Mouse (Mus musculus): ENCODE data around the gene Olfr462. TPM values are rescaled to one million over a fixed set of nuclear protein-coding genes. Genes with fewer than 3 reads are reported as not detected.

Gene Olfr462
- polyA plus RNA-seq (2012; rRNA removed): not detected in 2 replicates

DNA sequence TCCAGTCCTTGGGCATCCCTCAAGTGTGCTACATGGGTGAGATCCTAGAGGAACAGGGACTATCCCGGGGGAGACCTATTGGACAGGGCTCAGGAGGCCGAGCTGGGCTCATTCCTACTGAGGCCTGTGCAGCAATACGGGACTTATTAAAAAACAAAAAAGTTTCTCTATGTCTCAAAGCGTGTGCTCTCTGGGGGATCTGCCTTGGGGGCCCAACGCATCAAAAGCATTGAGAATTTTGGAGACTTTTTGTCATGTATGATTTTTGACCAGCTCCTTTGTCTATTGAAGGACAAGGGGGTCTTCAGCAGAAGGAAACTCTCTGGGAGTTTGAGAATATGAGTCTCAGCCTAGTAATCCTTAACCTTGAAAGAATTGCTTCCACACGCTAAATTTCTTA, at the start of gene Olfr462:
TSS of gene Olfr462 (minus strand) at position 101 of the 400 bp plus-strand sequence.
- DNase-seq: no peak
- H3K27me3 ChIP-seq (replicated peaks; ENCODE audit: control insufficient read depth, insufficient read depth, low read length): no peaks in the 10 kb centered on the region; the same call in 1 of the 2 replicates
- H3K36me3 ChIP-seq (ENCODE audit: control insufficient read depth, insufficient read depth, low read length): no peaks in the 10 kb centered on the region
- no peak within 1 kb of the TSS for H3K27ac ChIP-seq (ENCODE audit: insufficient read depth, low read depth, low read length)
- 92% methylated on average over 6 of the region's 6 CpGs for WGBS
- TF ChIP-seq POLR2A (IDR thresholded peaks at IDR 0.05; ENCODE audit: low read depth, low read length): no peak
- TF ChIP-seq CTCF (conservative IDR thresholded peaks at IDR 0.05; ENCODE audit: insufficient read depth, insufficient read length, low read depth, low read length): no peak
- H3K4me1 ChIP-seq (ENCODE audit: control insufficient read depth, insufficient read depth, low read length): no peaks in the 10 kb centered on the region
- H3K4me3 ChIP-seq (ENCODE audit: insufficient read depth, low read depth, low read length): no peak within 1 kb of the TSS

DNA sequence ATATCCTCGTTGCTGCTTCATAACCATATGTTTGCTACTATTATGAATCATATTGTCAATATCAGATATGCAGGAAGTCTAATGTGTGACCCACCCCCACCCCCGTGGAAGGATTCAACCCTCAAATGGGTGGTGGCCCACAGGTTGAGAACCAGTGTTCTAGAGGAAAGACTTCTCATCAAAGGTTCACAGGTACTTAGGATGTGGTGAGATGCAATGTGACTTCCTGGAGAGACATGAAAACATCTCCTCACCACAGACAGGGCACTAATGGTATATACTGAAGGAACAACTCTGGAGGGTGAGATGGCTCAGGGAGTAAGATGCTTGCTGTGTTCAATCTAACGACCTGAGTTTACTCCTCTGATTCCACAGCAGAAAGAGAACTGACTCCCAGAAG, 43.4 kb upstream of the Olfr462 start:
- Histone ChIP-seq H3K27me3 (replicated peaks; ENCODE audit: control insufficient read depth, insufficient read depth, low read length) (no peaks in the 10 kb centered on the region), H3K4me3 (ENCODE audit: insufficient read depth, low read depth, low read length) (no peak overlapping the region), H3K27ac (ENCODE audit: insufficient read depth, low read depth, low read length) (no peak overlapping the region), H3K4me1 (ENCODE audit: control insufficient read depth, insufficient read depth, low read length) (no peaks in the 10 kb centered on the region), H3K36me3 (ENCODE audit: control insufficient read depth, insufficient read depth, low read length) (no peaks in the 10 kb centered on the region)
- no peak for TF ChIP-seq CTCF (conservative IDR thresholded peaks at IDR 0.05; ENCODE audit: insufficient read depth, insufficient read length, low read depth, low read length)
- 74% methylated on average over 3 of the region's 3 CpGs for WGBS
- no peak for DNase-seq

DNA sequence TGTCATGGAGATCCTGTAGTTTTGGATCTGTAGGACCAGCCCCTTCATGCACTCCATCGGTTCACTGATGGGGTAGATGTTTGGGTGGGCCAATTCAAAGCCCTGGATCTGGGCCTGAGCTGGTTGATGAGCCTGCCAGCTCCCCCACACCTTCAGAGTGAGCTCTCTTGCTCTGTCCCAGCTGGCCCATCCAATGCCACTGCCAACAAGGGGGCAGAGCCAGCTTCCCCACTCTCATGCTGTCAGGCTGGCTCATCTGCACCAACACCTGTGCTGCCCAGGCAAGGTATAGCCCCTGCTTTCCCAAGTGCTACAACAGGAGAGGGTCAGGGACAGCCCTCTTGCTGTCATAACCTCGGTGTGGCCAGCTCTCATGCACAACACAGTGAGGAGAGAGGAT, 41.7 kb upstream of the Olfr462 start:
- no peaks in the 10 kb centered on the region for H3K36me3 ChIP-seq (ENCODE audit: control insufficient read depth, insufficient read depth, low read length)
- WGBS: 72% methylated on average over 2 of the region's 2 CpGs
- H3K27ac ChIP-seq (ENCODE audit: insufficient read depth, low read depth, low read length): no peak overlapping the region
- H3K4me1 ChIP-seq (ENCODE audit: control insufficient read depth, insufficient read depth, low read length): no peaks in the 10 kb centered on the region
- H3K27me3 ChIP-seq (replicated peaks; ENCODE audit: control insufficient read depth, insufficient read depth, low read length): no peaks in the 10 kb centered on the region
- no peak for TF ChIP-seq POLR2A (IDR thresholded peaks at IDR 0.05; ENCODE audit: low read depth, low read length)
- TF ChIP-seq CTCF (conservative IDR thresholded peaks at IDR 0.05; ENCODE audit: insufficient read depth, insufficient read length, low read depth, low read length): no peak
- DNase-seq: no peak
- no peak overlapping the region for H3K4me3 ChIP-seq (ENCODE audit: insufficient read depth, low read depth, low read length)

DNA sequence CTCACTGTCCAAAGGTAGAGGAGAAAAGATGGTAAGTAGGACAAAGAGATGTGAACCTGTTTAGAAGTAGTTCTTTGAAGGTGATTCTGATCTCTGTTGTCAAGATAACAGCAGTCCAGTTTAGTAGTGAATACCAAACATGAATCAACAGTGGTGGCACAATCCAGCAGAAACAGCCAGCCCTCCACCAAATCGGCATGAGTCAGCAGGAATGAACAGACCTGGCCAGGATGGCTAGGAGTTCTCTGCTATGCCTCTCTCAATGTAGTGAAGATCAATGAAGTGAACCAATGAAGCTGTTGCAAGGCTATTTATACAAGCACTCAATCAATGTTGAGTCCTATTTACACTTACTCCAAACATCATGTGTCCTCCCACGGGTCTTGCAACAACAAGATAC, 38.3 kb upstream of the Olfr462 start:
- TF ChIP-seq POLR2A (IDR thresholded peaks at IDR 0.05; ENCODE audit: low read depth, low read length) (no peak), CTCF (conservative IDR thresholded peaks at IDR 0.05; ENCODE audit: insufficient read depth, insufficient read length, low read depth, low read length) (no peak)
- Histone ChIP-seq H3K27ac (ENCODE audit: insufficient read depth, low read depth, low read length) (no peak overlapping the region), H3K27me3 (replicated peaks; ENCODE audit: control insufficient read depth, insufficient read depth, low read length) (no peaks in the 10 kb centered on the region; the same call in 1 of the 2 replicates), H3K36me3 (ENCODE audit: control insufficient read depth, insufficient read depth, low read length) (no peaks in the 10 kb centered on the region), H3K4me1 (ENCODE audit: control insufficient read depth, insufficient read depth, low read length) (no peaks in the 10 kb centered on the region), H3K4me3 (ENCODE audit: insufficient read depth, low read depth, low read length) (no peak overlapping the region)
- DNase-seq: no peak
- 91% methylated on average over 2 of the region's 2 CpGs for WGBS

DNA sequence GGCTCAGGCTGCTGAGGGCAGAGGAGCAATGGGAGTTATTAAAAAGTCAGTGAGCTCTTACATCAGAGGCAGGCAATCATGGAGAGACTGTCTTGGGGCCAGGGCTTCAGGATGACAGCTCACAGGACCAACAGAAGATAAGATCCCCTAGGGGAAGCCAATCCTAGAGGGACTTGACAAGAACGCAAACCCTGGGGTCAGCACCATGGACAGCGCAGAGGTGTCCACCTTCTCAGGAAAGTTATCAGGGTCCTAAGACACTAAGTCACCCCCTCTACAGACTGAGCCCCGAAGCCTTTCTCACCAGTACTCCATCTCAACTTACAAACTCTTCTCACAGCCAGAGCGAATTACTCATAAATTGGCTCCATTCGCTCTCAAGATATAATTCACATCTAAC, 28.9 kb upstream of the Olfr462 start, which contains the start of gene Olfr464:
TSS of gene Olfr464 (minus strand) at position 2 of the 400 bp plus-strand sequence.
- 33% methylated on average over 5 of the region's 5 CpGs for WGBS

DNA sequence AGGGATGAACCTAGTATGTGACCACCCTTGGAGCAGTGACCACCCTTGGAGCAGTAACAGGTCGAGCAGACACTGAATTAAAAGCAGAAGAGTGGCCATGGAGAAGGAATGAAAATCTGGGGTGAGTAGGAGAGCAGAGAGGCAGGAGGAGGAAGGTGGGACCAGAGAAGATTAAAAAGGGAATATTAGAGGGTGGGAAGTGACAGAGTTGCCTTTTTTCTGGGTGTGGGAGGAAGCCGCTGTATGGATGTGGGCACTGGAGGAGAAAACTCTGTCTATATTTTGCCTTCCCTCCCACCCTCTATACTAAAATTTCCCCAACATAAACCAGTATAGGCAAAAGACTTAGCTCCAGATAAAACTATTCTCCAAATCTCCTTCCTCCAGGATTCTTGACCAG, 28.2 kb upstream of the Olfr462 start:
- Histone ChIP-seq H3K27ac (ENCODE audit: insufficient read depth, low read depth, low read length) (no peak overlapping the region), H3K4me1 (ENCODE audit: control insufficient read depth, insufficient read depth, low read length) (no peaks in the 10 kb centered on the region), H3K27me3 (replicated peaks; ENCODE audit: control insufficient read depth, insufficient read depth, low read length) (no peaks in the 10 kb centered on the region), H3K4me3 (ENCODE audit: insufficient read depth, low read depth, low read length) (no peak overlapping the region), H3K36me3 (ENCODE audit: control insufficient read depth, insufficient read depth, low read length) (no peaks in the 10 kb centered on the region)
- WGBS: 67% methylated on average over 2 of the region's 2 CpGs
- DNase-seq: no peak
- TF ChIP-seq CTCF (conservative IDR thresholded peaks at IDR 0.05; ENCODE audit: insufficient read depth, insufficient read length, low read depth, low read length): no peak
- TF ChIP-seq POLR2A (IDR thresholded peaks at IDR 0.05; ENCODE audit: low read depth, low read length): no peak

More for the DNA sequence above, 28.9 kb upstream of the Olfr462 start, which contains the start of gene Olfr464:
- Histone ChIP-seq H3K36me3 (ENCODE audit: control insufficient read depth, insufficient read depth, low read length) (no peaks in the 10 kb centered on the region), H3K4me3 (ENCODE audit: insufficient read depth, low read depth, low read length) (no peak within 1 kb of the TSS), H3K27me3 (replicated peaks; ENCODE audit: control insufficient read depth, insufficient read depth, low read length) (no peaks in the 10 kb centered on the region), H3K4me1 (ENCODE audit: control insufficient read depth, insufficient read depth, low read length) (no peaks in the 10 kb centered on the region), H3K27ac (ENCODE audit: insufficient read depth, low read depth, low read length) (no peak within 1 kb of the TSS)
- TF ChIP-seq POLR2A (IDR thresholded peaks at IDR 0.05; ENCODE audit: low read depth, low read length): no peak
- no peak for TF ChIP-seq CTCF (conservative IDR thresholded peaks at IDR 0.05; ENCODE audit: insufficient read depth, insufficient read length, low read depth, low read length)
- no peak for DNase-seq

DNA sequence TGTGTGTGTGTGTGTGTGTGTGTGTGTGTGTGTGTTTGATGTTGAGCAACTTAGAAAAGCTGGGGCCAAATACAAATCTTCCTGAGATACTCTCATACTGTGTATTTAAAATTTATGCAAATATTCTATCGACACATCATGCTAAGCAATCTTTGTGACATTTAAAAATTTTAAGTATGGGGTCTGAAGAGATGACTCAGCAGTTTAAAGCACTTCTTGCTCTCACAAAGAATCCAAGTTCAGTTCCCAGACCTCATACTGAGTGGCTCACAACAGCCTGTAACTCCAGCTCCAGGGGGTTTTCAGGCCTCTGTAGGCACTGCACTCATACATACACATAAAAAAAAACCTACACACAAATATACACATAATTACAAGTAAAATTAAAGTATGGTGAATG, 23.9 kb upstream of the Olfr462 start:
- no peak for TF ChIP-seq CTCF (conservative IDR thresholded peaks at IDR 0.05; ENCODE audit: insufficient read depth, insufficient read length, low read depth, low read length)
- no peak for TF ChIP-seq POLR2A (IDR thresholded peaks at IDR 0.05; ENCODE audit: low read depth, low read length)
- no peak overlapping the region for H3K27ac ChIP-seq (ENCODE audit: insufficient read depth, low read depth, low read length)
- WGBS: 83% methylated on average over 1 of the region's 1 CpGs
- H3K4me1 ChIP-seq (ENCODE audit: control insufficient read depth, insufficient read depth, low read length): no peaks in the 10 kb centered on the region
- no peak overlapping the region for H3K4me3 ChIP-seq (ENCODE audit: insufficient read depth, low read depth, low read length)
- no peaks in the 10 kb centered on the region for H3K27me3 ChIP-seq (replicated peaks; ENCODE audit: control insufficient read depth, insufficient read depth, low read length)
- no peaks in the 10 kb centered on the region for H3K36me3 ChIP-seq (ENCODE audit: control insufficient read depth, insufficient read depth, low read length)
- DNase-seq: no peak

Measured in kidney, adult 2 months (tissue).